Mouse (Mus musculus) liver, embryonic 15.5 days (tissue): Measurements from ENCODE around the gene Prima1. TPM values are rescaled to one million over a fixed set of nuclear protein-coding genes. Genes with fewer than 3 reads are reported as not detected.

ENCODE experiments used
- ATAC-seq: fragments of 200-750 bp; cut with Nextera tagmentation; 2 replicates; pipeline ENCODE4 v1.8.0; 2017; ENCODE audit warnings: moderate number of reproducible peaks, mild to moderate bottlenecking, moderate library complexity; ENCODE audit not compliant: insufficient read depth
- H3K27ac ChIP-seq: fragments of 300-500 bp; sonication (generic); replicated peaks from 2 replicates; pipeline ENCODE4 v1.5.1; 2015; ENCODE audit warnings: mild to moderate bottlenecking, inconsistent platforms
- H3K27me3 ChIP-seq: fragments of 300-500 bp; sonication (generic); 2 replicates; pipeline ENCODE4 v1.6.1; 2015; ENCODE audit warnings: mild to moderate bottlenecking, inconsistent platforms
- H3K36me3 ChIP-seq: fragments of 300-500 bp; sonication (generic); replicated peaks from 2 replicates; pipeline ENCODE4 v1.6.1; 2015; ENCODE audit warnings: moderate library complexity, mild to moderate bottlenecking, inconsistent platforms
- H3K4me1 ChIP-seq: fragments of 300-500 bp; sonication (generic); replicated peaks from 2 replicates; pipeline ENCODE4 v1.6.1; 2015; ENCODE audit warnings: inconsistent platforms
- H3K4me2 ChIP-seq: fragments of 300-500 bp; sonication (generic); 2 replicates; pipeline ENCODE4 v1.6.1; 2015; ENCODE audit warnings: moderate library complexity, mild to moderate bottlenecking, inconsistent platforms
- H3K4me3 ChIP-seq: fragments of 300-500 bp; sonication (generic); replicated peaks from 2 replicates; pipeline ENCODE4 v1.5.1; 2015; ENCODE audit warnings: mild to moderate bottlenecking, inconsistent platforms
- H3K9ac ChIP-seq: fragments of 300-500 bp; sonication (generic); 2 replicates; pipeline ENCODE4 v1.6.1; 2015; ENCODE audit warnings: moderate library complexity, mild to moderate bottlenecking, inconsistent platforms
- H3K9me3 ChIP-seq: fragments of 300-500 bp; sonication (generic); replicated peaks from 2 replicates; pipeline ENCODE4 v1.6.1; 2016; ENCODE audit warnings: inconsistent platforms
- WGBS: fragments of 180-500 bp; shearing (Covaris S2); methylation state at CpG from one replicate; pipeline ENCODE4 v1.1.7; 2015; ENCODE audit warnings: mixed read lengths; ENCODE audit not compliant: insufficient replicate concordance; 5-methylcytosine and 5-hydroxymethylcytosine counted together
- polyA plus RNA-seq: library from polyadenylated mRNA; unstranded; fragments of >200 nt; fragmentation: Nextera tagmentation; extraction: Ambion mirVana; gene quantifications from 2 replicates; pipeline ENCODE4 v1.2.1, GENCODE M21; 2015

Prima1 gene
- polyA plus RNA-seq, 1 experiment from 2014 or later = not detected

DNA sequence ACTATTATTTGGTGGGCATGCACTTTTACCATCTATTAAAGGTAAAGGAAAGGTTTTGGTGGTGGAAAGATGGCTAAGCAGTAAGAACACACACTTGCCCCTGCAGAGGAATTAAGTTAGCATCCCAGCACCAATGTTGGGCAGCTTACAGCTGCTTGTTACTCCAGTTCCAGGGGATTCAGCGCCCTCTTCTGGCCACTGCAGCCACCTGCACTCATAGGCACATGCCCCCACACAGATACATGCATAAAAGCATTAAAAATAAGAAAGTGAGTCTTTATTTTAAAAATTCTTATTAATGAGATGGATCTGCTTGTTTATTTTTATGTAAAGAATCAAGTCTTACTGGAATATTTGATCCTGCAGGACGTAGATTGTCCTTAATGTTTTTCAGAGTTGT, 87.0 kb downstream of the Prima1 start:
- no peak for ATAC-seq
- WGBS = 47% methylated on average over 2 of the region's 2 CpGs
- Histone ChIP-seq H3K27ac (no peak overlapping the region), H3K27me3 (no peaks in the 10 kb centered on the region), H3K9me3 (no peaks in the 10 kb centered on the region), H3K36me3 (no peaks in the 10 kb centered on the region), H3K9ac (no peak overlapping the region), H3K4me3 (no peak overlapping the region), H3K4me1 (no peaks in the 10 kb centered on the region), H3K4me2 (no peak overlapping the region)

DNA sequence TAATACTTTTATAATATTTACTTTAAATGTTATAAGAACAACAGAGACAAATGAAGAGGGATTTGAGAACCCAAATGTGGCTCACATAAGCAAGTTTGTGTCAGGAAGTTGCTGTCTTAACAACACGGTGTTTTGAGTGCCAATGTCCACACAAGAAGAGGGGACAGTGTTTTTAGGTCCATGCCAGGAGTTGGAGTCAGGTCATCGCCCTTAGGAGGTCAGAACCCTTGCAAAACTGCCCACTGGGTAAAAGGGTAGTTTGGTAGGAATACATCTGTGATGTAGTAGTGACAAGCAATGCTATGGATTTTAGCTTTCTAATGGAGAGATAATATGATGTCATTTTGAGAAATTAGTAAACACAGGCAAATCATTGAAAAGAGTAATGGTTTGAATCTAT, 91.7 kb downstream of the Prima1 start:
- no peak for ATAC-seq
- H3K27ac ChIP-seq = no peak overlapping the region
- H3K9ac ChIP-seq = no peak overlapping the region
- H3K36me3 ChIP-seq = no peaks in the 10 kb centered on the region
- no peaks in the 10 kb centered on the region for H3K9me3 ChIP-seq
- H3K27me3 ChIP-seq = no peaks in the 10 kb centered on the region
- no peaks in the 10 kb centered on the region for H3K4me1 ChIP-seq
- H3K4me3 ChIP-seq = no peak overlapping the region
- 39% methylated on average over 2 of the region's 2 CpGs for WGBS
- H3K4me2 ChIP-seq = no peak overlapping the region

Other genes with a start within 250 kb of the Prima1 start
- not detected in 2 replicates for gene Fam181a, start 68.8 kb upstream of the Prima1 start, polyA plus RNA-seq
- 3.5 and 3.9 TPM in 2 replicates for gene Asb2, start 113.9 kb upstream of the Prima1 start, polyA plus RNA-seq
- gene Otub2, start 146.5 kb upstream of the Prima1 start, polyA plus RNA-seq = 28.5 and 28.9 TPM in 2 replicates
- 0.12 and 0.26 TPM in 2 replicates for gene 9330161L09Rik, start 165.7 kb upstream of the Prima1 start, polyA plus RNA-seq
- gene Ddx24, start 183.7 kb upstream of the Prima1 start, polyA plus RNA-seq = 32.3 and 47.5 TPM in 2 replicates
- gene Ifi27, start 192.1 kb upstream of the Prima1 start, polyA plus RNA-seq = 26.4 and 31.5 TPM in 2 replicates
- gene Ifi27l2a, start 201.5 kb upstream of the Prima1 start, polyA plus RNA-seq = 12.7 and 15.7 TPM in 2 replicates
- not detected in 2 replicates for gene Ifi27l2b, start 215.1 kb upstream of the Prima1 start, polyA plus RNA-seq